Mouse (Mus musculus): Measurements from ENCODE around the gene Nkiras2.

DNA sequence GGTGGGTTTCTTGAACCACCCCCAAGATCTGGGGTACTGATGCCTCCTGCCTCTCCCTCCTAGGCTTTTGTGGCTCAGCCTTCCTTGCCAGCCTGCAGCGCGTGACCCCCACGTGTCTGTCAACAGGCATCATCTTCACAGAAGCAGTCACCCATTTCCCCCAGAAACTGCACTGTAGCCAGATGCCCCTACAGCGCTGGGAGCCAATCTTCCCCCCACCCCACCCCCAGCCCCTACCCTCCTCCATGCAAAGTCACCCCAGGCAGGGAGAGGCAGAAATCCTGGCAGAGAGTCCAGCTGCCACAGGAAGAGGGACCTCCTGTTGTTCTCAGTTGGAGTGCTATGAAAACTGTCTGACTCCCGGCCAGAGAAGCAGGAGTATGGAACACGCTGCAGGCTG lies 37.4 kb downstream of the Nkiras2 start:
- TF ChIP-seq CTCF (IDR thresholded peaks at IDR 0.05; ENCODE audit: borderline replicate concordance, insufficient read depth, low read depth, low read length) = no peak
- TF ChIP-seq POLR2A (IDR thresholded peaks at IDR 0.05; ENCODE audit: borderline replicate concordance, insufficient read depth, low read length) = no peak

Measured in cerebellum, adult 2 months (tissue).